Mouse (Mus musculus) fibroblast of lung, adult 2 months (primary cell): ENCODE data around the gene Otop2.

ENCODE experiments used
- DNase-seq: peaks from one replicate; pipeline ENCODE4 v3.0.0-alpha.2; 2011; ENCODE audit warnings: low read depth

The Otop2 gene

GRCm38 (mm10) chr11:115297214-115297826, 9.6 kb upstream of the Otop2 start, which contains the start of gene Fads6:
Gene Fads6 (minus strand): TSS chr11:115297663.
- DNase-seq = no peak

- no peak for DNase-seq
Observed at GRCm38 (mm10) chr11:115298160-115298559, 8.8 kb upstream of the Otop2 start.

GRCm38 (mm10) chr11:115300745-115301144, 6.2 kb upstream of the Otop2 start:
- no peak for DNase-seq

GRCm38 (mm10) chr11:115301351-115301750, 5.6 kb upstream of the Otop2 start:
- no peak for DNase-seq

DNA sequence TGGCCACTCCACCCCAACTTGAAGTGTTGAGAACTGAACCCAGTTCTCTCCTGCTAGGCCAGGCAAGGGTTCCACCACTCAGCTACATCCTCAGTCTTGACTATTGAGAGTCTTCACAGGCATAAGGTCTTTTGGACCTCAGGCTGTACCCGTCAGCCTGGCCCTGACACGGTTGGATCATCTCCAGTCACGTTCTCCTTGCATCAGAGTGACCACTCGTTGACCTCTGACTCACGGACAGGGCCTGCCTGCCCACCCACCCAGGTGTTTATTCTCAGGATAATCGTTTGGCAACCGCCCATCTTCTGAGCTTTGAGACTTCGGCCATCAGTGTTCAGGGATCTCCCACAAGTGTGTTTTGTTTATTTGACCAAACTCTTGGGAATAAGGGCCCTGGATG, 3.8 kb upstream of the Otop2 start:
- no peak for DNase-seq

GRCm38 (mm10) chr11:115308781-115309180, 1.8 kb downstream of the Otop2 start:
- DNase-seq = no peak

DNA sequence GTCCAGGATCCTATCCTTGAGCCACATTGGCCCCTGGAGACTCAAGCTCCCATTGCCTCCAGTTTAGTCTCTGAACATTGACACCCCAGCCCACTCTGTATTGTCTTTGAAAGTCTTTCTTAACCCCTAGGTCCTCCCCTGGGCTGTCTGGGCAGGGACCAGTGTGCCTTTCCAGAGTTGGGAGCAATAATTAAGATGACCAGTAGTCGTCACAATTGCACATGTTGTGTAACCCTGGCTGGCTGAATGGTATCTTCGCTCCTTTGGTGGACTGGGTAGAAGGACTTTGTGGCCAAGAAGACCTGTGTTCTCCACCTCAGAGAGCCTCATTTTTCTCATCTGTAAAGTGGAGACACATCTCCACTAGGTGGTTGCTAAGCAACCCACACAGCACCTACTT, 7.3 kb downstream of the Otop2 start:
- DNase-seq = no peak

DNA sequence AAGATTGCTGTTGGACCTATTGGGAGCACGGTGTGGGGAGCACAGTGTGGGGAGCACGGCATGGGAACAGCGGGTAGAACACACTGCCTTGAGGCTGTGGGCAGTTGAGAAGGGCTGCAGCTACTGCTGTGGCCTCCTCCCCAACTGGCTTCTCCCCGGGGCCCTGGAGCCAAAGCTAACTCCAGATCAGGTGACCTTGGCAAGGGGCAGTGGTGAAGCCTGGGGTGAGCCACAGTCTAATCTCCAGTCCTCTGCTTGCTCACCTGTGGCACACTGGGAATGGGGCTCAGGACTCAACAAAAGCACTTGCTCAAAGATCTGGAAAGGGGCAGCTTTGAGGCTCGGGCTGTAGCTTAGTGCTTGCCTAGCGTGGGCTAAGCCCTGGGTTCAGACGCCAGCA, 10.2 kb downstream of the Otop2 start:
- no peak for DNase-seq

DNA sequence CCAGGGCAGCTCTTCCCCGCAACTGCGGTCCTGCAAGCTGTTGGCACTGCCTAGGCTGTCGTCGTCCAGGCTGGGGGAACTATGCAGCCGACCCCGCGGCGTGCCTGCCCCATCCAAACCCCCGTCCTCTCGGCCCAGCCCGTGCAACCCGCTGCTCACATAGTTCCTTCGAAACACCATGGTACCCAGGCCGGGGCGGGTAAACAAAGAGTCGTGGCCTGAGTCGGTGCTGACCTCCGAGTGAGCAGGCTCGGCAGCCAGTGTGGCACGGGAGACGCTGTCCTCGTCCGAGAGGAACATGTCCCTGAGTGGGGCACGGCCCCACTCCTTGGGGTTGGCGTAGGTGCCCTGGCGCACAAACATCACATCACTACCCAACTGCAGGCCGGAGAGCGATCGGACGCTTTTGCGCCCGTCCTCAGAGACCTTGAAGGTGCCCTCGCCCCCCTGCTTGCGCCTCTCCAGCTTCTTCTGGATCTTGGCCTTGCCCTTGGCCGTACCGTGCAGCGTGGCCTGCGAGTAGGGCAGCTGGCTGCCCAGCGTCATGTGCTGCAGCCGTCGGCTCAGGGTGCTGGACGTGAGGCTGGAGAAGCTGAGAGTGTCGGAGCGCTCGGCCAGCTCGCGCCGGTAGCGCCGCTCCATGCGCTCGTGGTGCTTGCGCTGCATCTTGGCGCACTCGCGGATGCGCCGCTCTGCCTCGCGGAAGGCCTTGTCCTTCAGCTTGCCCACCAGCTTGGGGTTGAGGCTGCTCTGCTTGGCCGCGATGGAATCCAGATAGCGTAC, 11.5 kb downstream of the Otop2 start:
- DNase-seq = no peak

GRCm38 (mm10) chr11:115319704-115320383, 12.9 kb downstream of the Otop2 start:
- DNase-seq = no peak

DNA sequence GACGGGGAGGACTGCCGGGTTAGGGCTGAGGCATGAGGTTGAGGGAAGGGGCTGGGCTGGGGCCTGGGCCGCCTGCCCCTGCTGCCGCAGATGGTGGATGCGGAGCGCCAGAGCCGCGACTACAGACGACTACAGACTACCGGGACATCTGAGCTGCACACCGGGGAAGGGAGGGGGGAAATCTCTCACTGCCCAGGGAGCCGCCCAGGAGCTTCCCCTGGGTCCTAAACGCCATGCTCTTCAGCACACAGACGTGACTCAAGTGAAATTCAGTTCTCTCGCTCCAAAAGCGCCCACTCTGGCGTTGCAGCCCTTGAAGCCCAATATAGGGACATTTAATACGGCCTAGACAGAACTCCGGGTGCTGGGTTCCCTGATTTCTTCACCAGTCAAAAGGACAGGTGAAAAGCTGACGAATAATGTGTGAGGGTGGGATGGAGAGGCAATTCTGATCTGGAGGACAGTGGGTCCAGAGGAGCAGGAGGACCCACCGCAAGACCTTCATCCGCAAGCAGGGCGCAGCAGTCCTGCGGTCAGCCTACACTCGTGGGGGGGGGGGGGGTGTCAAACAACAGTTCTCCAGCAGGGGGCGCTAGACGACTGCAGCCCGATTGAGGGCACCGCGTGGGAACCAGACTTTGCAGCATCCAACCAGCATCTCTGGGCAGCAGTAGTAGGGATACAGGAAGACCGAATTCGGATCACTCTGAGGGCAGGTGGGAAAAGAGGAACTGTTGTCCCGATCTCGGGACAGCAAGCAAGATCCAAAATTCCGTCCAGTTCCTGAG, 15.1 kb downstream of the Otop2 start, which contains the start of gene Ush1g:
Gene Ush1g, minus strand, starts transcription at position 136 of the 788 bp plus-strand sequence.
- DNase-seq = no peak

GRCm38 (mm10) chr11:115323354-115323753, 16.4 kb downstream of the Otop2 start:
- no peak for DNase-seq

GRCm38 (mm10) chr11:115326730-115327129, 19.8 kb downstream of the Otop2 start:
- DNase-seq = no peak

- no peak for DNase-seq
Observed at GRCm38 (mm10) chr11:115329339-115329738, 22.4 kb downstream of the Otop2 start.

- DNase-seq = no peak
Observed at GRCm38 (mm10) chr11:115334531-115334930, 27.6 kb downstream of the Otop2 start, which contains the start of gene Otop3. Gene Otop3 (plus strand): TSS chr11:115334731.

DNA sequence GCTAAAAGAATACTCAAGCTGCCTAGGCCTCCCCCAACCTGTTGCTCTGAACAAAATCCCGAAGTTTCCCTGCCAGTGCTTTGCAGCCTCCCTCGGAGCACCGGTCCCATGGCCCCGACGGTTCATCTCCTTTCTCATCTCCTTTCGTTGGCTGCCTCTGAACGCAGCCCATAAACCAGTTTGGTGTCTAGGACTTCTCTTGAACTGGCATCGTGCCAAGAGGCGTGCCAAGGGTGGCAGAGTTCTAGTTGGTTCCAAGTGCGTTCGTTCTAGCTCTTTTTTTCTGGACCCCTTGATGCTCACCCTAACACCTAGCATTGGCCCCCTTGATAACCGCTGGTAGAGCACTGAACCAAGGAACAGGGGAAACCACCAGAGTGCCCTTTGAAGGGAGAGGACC, 28.3 kb downstream of the Otop2 start:
- no peak for DNase-seq

- no peak for DNase-seq
Observed at GRCm38 (mm10) chr11:115336115-115336514, 29.2 kb downstream of the Otop2 start.

GRCm38 (mm10) chr11:115337350-115337749, 30.4 kb downstream of the Otop2 start:
- no peak for DNase-seq

DNA sequence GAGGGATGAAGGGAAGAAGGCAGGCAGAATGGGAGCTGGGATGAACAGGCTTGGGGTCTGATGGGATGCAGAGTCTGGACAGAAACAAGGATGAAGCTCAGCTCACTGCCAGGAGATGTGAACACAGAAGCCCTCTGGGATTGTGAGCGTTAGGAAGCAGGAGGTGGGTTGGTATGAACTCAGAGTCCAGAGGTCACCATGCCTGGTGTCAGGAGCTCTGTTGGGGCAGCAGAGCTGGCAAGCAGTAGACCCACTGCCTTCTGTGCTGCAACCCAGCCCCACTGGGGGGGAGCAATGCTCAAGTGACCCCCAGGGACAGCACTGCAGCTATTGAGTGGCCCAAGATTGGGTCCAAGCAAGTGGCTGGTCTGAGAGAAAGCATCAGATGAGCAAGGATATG, 30.9 kb downstream of the Otop2 start:
- no peak for DNase-seq

DNA sequence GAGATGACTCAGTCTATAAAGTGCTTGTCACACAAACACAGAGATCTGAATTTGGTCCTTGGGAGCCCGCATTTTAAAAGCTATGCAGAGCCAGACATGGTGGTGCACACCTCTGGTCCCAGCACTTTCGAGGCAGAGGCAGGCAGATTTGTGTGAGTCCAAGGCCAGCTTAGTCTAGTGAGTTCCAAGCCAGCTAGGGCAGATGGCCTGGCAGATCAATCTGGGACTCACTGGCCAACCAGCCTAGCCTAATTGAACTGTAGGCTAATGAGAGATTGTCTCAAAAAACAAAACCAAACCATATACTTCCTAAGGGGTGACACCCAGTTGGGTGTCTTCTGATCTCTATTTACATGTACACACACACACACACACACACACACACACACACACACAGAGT, 34.3 kb downstream of the Otop2 start:
- DNase-seq = no peak

GRCm38 (mm10) chr11:115341866-115342265, 34.9 kb downstream of the Otop2 start:
- DNase-seq = no peak

DNA sequence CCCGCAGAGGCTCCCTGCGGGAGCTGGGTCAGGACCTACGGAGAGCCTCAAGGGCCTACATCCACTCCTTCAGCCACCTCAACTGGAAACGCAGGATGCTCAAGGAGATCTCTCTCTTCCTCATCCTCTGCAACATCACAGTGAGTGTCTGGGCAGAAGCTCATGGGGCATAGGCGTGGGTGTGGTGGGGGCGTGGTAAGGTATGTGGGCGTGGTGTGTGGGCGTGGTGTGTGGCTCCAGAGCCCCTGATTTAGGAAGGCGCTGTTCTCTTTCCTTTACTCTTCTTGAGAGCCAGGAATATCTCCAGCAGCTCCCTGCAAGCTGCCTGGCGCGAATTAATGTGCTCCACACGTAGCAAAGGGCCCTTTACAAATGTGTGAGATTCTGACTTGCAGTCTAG, 38.0 kb downstream of the Otop2 start:
- no peak for DNase-seq
